Mouse (Mus musculus): Measurements from ENCODE around the gene Myl4.

Gene Myl4

DNA sequence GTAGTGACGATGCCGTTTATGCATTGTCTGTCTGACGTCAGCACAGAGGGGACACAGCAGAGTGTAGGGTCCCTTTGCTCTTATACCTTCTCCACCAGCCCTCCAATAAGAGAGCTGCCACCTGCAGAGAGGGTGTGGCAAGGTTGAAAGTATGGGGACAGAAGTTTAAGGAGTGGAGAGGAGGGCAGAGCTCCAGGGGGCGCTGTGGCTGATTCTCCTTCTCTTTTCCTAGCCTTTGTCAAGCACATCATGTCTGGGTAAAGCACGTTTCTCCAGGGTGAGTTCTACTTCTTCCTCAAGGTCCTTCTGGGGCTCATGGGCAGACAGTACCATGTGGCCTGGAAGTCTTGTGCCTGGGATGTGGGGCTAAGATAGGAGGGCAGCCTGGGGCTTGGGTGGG is 35.0 kb downstream of the Myl4 start:
- POLR2A ChIA-PET = interaction anchor here in 3 of 4 experiments (0.5 to 1.4 kb wide), 10 partner anchors 8 to 297 kb away, joined by 3 to 12 read pairs (median 4); no protein-coding TSS in a partner anchor
- CTCF ChIA-PET = interaction anchor here (0.6 to 1.9 kb wide), 12 partner anchors 10 to 822 kb away, joined by 3 to 13 read pairs (median 3); no protein-coding TSS in a partner anchor

DNA sequence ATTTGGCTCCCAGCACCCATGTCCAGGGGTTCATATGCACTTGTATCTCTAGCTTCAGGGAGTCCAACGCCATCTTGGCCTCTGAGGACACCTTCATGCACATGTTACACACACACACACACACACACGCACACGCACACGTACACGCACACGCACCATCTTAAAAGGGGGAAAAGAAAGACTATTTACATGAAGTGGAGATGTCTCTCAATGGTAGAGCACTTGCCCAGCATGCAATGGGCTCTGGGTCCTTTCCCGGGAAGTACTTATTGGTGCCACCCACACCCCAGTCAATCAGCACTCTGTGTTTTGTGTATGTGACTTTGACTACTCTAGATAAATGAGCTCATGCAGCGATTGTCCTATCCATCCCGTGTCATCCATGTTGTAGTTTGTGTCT is 37.4 kb downstream of the Myl4 start:
- ChIA-PET CTCF (no interaction called here), POLR2A (interaction anchor here in 1 of 4 experiments (0.6 to 1.6 kb wide), 3 partner anchors 9 to 257 kb away, joined by 3 read pairs; partner anchors contain the start of gene Itgb3)

DNA sequence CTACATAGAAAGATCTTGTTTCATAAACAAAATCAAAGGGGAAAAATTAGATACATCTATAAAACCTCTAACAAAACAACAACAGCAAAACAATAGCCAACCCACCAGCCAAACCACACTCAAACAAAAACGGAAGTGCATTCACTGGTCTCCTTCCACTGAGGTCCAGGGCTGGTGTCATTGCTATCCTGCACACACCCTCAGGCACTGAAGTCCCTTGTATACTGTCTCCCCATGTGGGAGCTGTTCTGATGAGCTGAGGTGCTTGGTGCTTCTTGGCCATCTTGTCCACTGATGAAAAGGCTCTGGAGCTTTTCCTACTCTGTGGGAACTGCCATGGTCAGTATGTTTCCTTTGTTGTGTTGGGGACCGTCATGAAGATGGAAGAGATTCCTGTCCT is 38.0 kb downstream of the Myl4 start:
- CTCF ChIA-PET = no interaction called here
- POLR2A ChIA-PET = interaction anchor here in 1 of 4 experiments (0.6 to 1.6 kb wide), 2 partner anchors 19 to 256 kb away, joined by 3 read pairs; partner anchors contain the start of gene Itgb3

DNA sequence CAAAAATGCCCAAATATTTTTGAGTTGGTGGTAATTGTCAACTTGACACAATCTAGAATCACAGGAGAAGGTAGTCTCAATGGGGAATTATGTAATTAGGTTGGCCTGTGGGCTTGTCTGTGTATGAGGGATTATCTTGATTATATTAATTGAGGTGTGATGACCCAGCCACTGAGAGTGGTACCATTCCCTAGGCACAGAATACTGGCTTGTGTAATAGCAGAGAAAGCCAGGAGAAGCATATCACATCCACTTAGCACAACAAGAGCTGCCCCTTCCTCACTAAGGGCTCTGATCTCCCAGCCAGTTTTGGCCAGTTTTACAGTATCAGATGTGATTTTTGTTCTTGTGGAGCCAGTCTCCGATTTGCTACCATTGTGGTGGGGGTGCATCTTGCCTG is 39.1 kb downstream of the Myl4 start:
- ChIA-PET CTCF (interaction anchor here (0.5 to 1.8 kb wide), 16 partner anchors 8 to 536 kb away, joined by 3 to 10 read pairs (median 4); partner anchors contain the start of gene Mettl2 (in 1 of the 4)), POLR2A (interaction anchor here in 3 of 4 experiments (0.6 to 1.6 kb wide), 4 partner anchors 11 to 116 kb away, joined by 3 to 9 read pairs (median 4); no protein-coding TSS in a partner anchor)

DNA sequence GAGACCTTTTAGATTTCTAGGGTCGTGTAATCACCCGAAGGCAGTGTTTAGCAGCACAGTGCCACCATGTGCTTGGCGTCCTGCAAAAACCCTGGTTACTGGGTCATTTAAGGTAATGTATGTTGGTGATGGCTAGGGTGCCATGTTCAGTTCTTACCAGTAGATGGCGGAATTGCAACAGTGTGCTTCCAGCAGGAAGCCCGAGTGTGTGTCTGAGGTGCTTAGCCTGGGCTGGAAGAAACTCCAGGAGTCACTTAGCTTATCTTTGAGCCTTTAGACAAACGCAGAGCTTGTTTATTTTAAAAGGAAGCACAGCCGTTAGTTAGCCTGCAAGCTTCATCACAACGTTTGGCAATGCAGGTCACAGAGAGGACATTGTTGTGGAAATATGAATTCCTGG is 39.7 kb downstream of the Myl4 start:
- ChIA-PET CTCF (interaction anchor here (0.6 to 1.8 kb wide), 24 partner anchors 8 to 720 kb away, joined by 3 to 8 read pairs (median 3); partner anchors contain the start of genes Mettl2 (in 2 of the 4) and Itgb3 (in 1 of the 4)), POLR2A (interaction anchor here in 2 of 4 experiments (0.5 to 1.6 kb wide), 5 partner anchors 11 to 1681 kb away, joined by 3 to 9 read pairs (median 3); no protein-coding TSS in a partner anchor)

DNA sequence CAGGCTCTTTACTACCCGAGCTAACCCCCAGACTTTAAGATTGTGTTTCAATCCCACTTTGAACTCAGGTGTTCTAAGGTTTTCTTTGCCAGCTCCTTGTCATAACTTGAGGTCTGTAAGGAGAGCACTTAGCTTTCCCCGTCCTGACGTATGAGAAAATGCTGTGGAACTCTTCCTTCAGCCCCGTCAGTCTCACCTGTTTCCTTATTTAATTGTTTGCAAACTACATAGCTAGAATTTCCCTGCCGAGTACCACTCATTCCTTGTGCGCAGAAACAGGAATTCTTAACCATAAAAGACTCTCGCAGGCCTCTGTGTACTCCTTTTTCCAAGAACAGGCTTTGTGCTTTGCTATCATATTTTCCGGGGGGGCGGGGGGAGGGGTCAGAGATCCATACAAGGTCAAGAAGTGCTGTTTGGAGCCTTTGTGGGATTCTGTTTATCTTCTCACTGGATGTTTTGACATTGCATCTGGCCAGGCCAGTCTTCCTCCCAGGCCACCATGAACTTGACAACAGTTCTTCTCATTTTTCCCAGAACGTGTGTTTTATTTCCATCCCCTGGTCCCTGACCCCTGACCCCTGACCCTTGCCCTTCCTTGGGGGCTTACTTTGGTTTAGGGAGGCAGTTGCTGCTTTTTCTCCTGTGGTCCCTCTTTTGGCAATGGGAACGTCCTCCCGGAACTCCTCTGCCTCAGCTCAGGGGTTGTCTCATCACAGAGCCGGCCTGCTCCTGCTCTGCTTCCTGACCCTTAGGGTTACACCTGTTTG is 41.8 kb downstream of the Myl4 start:
- ChIA-PET CTCF (interaction anchor here in 2 of 4 experiments (0.6 to 0.7 kb wide), 2 partner anchors 9 to 115 kb away, joined by 3 to 5 read pairs; no protein-coding TSS in a partner anchor), POLR2A (interaction anchor here in 1 of 4 experiments (0.7 kb wide), 1 partner anchor 93 kb away, joined by 3 read pairs; no protein-coding TSS in a partner anchor)

DNA sequence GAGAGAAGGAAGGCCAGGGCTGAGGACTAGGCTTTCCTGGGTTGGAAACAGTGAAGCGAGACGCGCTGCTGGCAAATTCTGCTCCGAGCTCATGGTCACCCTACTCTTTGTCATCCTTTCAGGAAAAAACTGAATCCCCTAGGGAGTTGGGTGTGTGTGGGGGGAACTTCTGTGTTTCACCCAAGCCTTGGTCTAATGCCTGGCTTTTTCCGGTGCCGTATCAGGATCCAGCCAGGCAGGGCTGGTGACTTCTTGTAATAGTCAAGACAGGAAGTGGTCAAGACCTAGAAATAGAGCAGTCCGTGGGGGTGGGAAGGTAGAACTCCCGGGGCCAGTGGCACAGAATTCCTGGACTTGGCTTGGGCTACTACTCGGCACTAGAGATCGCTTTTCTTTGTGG is 45.9 kb downstream of the Myl4 start:
- CTCF ChIA-PET = interaction anchor here in 1 of 4 experiments (0.8 kb wide), 1 partner anchor 11 kb away, joined by 3 read pairs; no protein-coding TSS in a partner anchor

DNA sequence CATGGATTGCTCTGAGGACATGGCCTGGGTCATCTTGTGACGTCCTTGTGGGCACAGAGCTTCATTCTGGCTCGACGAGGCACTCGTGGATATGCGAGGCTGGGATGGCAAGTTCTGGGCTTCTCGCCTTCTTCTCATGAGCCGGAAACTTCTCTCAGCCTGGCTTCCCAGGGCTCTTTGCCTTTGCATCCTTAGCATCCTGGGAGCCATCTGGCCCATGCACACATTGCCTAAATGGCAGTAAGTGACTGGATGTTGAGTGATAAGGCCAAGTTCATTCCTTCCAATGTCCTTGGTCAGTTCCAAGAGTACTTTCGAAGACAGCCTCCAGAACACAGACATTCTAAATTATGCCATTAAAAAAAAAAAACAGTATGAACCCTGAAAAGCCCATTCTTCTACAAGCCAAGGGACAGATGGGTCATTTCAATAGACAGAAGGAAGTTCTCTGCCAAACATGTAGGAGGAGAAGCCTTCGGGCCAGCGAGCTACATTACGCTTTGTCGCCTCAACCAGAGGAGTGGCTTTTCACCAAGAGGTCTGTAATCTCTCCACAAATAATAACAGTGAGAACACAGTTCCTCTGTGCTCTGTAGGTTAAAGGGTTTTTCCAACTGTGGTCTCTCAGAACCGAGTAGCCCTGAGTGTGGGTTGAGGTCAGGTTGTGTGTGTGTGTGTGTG is 48.9 kb downstream of the Myl4 start:
- ChIA-PET CTCF (interaction anchor here in 2 of 4 experiments (0.6 to 1.2 kb wide), 3 partner anchors 8 to 10 kb away, joined by 3 to 4 read pairs (median 3); partner anchors contain the start of gene Itgb3 (in 1 of the 2)), POLR2A (interaction anchor here in 3 of 4 experiments (0.6 to 5.0 kb wide), 4 partner anchors 9 to 329 kb away, joined by 3 to 20 read pairs (median 3); partner anchors contain the start of gene Itgb3 (in 1 of the 3))

More for the DNA sequence above, 45.9 kb downstream of the Myl4 start:
- POLR2A ChIA-PET = interaction anchor here in 3 of 4 experiments (0.5 to 5.0 kb wide), 5 partner anchors 9 to 53 kb away, joined by 3 to 20 read pairs (median 4); partner anchors contain the start of gene Itgb3 (in 2 of the 3)

DNA sequence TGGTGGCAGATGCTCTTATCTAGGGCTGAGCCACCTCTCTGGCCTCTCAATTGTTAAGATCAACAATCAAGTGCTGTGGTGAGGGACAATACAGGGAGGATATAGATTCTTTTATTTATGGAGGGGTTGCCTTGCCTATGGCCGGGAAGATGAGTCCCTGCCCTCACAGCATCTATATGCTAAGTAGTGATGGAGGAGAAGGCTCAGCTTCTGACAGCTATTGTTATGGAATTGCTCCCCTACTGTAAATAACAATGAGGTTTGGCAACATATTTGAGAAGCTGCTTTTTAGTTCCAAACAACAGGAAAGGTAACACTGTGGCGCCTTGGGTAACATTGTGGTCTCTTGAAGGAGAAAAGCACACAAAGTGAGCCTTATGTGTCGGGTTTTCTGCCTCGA is 50.2 kb downstream of the Myl4 start:
- CTCF ChIA-PET = no interaction called here
- POLR2A ChIA-PET = interaction anchor here in 2 of 4 experiments (0.6 to 2.1 kb wide), 6 partner anchors 10 to 605 kb away, joined by 3 to 9 read pairs (median 4); no protein-coding TSS in a partner anchor

DNA sequence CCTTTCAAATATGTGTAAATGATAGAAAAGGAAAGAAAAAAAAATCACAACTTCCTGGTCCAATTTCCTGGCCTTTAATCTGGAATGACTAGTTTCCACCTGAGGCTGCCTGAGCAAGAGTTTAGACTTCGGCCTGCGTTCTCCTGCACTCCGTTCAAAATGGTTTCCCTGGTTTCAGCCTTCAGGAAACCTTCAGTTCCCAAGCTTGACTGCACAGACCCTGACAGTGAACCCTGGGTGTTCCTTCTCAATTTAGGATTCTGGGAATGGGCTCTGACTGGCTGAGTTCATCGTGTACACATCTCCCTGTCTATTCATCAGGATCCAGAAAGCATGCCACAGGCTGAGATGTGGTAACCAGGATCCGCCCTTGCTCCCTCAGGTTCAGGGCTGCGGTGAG is 53.7 kb downstream of the Myl4 start:
- POLR2A ChIA-PET = no interaction called here

DNA sequence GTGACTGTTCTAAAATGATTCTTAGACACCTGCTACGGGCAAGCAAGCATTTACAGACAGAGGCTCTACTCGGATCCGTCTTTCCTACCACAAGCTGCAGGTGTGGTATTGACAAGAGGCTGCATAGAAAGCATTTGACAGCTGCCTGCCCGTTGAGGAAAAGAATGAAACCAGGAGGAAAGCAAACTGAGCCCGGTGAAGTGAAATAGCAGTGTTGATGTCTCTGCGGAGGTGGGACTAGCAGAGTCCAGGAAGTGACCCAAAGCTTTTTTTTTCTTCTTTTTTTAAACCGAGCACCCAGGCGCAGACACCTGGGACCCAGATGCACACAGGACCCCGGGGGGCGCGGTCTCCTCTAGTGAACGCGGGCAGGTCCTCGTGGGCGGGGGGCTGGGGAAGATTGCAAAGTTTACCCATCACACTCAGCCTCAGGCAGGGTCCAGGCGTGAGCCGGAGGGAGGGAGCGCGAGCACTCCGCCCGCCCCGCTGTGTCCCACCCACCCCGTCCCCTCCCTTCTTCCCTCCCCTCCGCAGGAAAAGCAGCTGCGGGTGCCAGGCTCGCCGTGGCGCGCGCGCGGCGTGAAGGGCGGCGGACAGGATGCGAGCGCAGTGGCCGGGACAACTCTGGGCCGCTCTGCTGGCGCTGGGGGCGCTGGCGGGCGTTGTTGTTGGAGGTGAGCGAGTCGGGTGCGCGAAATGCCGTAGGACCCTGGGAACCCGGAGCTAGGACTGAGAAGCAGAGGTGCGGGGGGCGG is 57.2 kb downstream of the Myl4 start, which contains the start of gene Itgb3:
Itgb3 (plus strand) TSS at position 510 of the 755 bp plus-strand sequence.
- ChIA-PET CTCF (interaction anchor here (0.6 to 1.5 kb wide), 12 partner anchors 9 to 836 kb away, joined by 3 to 5 read pairs (median 4); no protein-coding TSS in a partner anchor), POLR2A (interaction anchor here (0.6 to 3.8 kb wide), 16 partner anchors 10 to 574 kb away, joined by 3 to 20 read pairs (median 4); no protein-coding TSS in a partner anchor)

More for the DNA sequence above, 53.7 kb downstream of the Myl4 start:
- CTCF ChIA-PET = interaction anchor here in 1 of 4 experiments (1.2 kb wide), 1 partner anchor 14 kb away, joined by 3 read pairs; no protein-coding TSS in a partner anchor

DNA sequence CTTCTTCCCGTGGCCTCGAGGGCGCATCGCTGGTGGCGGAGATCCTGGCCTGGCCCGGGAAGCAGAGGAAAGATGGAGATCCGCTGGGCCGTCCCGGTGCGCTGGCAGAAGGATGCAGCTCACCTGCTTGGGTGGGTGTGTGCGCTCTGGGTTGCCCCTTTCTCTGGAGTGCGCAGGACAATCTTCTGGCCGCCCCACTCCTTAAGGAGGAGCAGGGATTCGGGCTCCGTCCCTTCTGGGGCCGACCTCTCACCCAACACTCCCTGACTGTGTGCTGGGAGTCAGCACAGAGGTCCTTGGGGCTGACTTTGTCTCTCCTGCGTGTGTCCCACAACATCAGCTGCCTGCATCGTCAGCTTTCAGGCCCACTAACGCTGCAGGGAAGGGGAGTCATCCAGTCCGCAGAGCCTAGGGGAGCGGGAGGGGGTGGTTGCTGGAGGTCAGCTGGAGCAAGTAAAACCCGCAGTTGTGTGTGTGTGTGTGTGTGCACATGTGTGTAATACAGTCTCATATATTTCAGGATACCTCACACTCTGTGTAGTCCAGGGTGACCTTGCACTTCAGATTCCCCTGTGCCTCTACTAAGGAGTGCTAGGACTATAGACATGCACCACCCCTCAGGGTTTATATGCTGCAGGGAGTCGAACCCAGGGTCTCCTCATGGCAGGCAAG is 57.9 kb downstream of the Myl4 start:
- CTCF ChIA-PET = interaction anchor here (0.6 to 1.5 kb wide), 9 partner anchors 9 to 836 kb away, joined by 3 to 5 read pairs (median 4); no protein-coding TSS in a partner anchor
- POLR2A ChIA-PET = interaction anchor here (0.6 to 3.8 kb wide), 15 partner anchors 11 to 573 kb away, joined by 3 to 20 read pairs (median 4); no protein-coding TSS in a partner anchor

DNA sequence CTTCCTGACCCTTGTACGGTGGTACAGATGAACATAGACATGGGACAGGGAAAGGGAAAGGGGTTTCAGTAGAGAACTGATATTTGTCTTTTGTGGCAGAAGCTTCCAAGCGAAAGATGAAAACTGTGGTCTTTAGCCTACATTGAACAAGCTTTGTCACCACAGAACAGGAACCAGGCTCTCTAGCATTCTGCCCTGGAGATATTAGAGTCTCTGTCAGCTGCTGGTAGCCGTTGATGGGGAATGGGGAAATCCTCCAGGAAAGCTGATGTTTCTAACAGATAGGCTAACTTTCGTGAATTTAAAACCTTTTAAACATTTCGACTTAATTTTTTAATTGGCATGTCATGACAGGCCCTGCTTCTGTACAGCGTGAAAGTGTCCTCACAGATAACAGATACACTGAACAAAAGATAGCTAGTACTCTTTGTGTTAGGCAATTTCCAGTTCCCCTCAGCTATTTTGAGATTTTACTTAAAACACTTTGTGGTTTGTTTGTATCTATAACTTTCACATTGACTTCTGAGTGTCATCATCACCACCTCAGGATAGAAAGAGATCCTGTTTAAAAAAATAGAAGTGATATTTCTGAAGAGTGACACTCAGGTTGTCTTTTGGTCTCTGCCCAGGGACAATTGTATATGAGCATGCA is 58.7 kb downstream of the Myl4 start:
- POLR2A ChIA-PET = interaction anchor here in 2 of 4 experiments (1.3 to 3.8 kb wide), 5 partner anchors 10 to 22 kb away, joined by 3 to 20 read pairs (median 13); no protein-coding TSS in a partner anchor
- CTCF ChIA-PET = interaction anchor here in 3 of 4 experiments (0.6 to 1.5 kb wide), 6 partner anchors 9 to 1789 kb away, joined by 3 to 5 read pairs (median 4); no protein-coding TSS in a partner anchor

DNA sequence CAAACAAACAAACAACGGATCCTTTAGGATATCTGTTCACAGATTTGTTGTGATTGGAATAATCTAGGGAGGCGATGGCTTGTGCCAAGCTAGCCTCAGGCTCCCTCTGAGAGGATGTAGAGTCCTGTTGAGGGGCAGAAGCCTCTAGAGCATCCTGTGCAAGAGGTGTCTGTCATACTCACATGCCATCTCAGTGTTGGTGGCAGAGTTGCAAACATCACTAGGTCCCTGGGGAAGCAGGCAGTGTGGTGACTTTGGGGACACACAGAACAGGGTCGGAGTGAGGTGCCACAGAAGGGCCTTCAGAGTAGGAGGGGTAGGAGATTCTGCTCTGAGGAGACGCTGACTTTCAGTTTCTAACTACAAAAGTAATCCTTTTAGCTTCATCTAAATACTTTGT is 59.3 kb downstream of the Myl4 start:
- CTCF ChIA-PET = interaction anchor here in 1 of 4 experiments (0.6 to 1.1 kb wide), 2 partner anchors 10 to 1789 kb away, joined by 3 to 5 read pairs; no protein-coding TSS in a partner anchor
- POLR2A ChIA-PET = interaction anchor here in 2 of 4 experiments (0.9 to 3.8 kb wide), 4 partner anchors 10 to 29 kb away, joined by 3 to 20 read pairs (median 14); no protein-coding TSS in a partner anchor

DNA sequence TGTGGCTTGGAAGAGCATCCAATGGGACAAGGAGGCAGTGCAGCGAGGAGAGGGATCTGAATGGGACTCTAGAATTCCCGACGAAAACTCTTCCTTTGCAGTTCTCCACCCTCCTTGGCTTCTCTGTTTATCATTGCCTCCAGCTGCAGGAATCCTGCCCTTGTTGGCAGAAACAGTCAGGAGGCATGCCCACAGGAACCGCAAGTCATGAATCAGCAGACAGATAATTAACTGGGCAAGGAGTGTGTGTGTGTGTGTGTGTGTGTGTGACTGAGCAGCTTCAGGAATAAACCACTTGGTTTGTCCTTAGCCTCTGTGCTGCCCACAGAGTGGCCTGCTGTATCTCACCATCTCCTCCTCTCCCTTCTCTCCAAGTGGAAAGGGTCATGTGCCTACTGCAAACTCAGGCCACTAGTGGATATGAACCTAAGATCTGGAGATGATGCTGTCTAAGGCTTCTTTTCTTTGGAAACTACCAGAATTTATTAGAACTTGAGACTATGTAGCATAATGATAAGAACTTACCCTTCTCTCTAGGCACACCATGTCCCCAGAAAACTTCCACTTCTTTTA is 61.2 kb downstream of the Myl4 start:
- ChIA-PET CTCF (interaction anchor here in 1 of 4 experiments (0.7 kb wide), 1 partner anchor 16 kb away, joined by 3 read pairs; no protein-coding TSS in a partner anchor), POLR2A (interaction anchor here in 1 of 4 experiments (0.8 kb wide), 1 partner anchor 11 kb away, joined by 5 read pairs; no protein-coding TSS in a partner anchor)

DNA sequence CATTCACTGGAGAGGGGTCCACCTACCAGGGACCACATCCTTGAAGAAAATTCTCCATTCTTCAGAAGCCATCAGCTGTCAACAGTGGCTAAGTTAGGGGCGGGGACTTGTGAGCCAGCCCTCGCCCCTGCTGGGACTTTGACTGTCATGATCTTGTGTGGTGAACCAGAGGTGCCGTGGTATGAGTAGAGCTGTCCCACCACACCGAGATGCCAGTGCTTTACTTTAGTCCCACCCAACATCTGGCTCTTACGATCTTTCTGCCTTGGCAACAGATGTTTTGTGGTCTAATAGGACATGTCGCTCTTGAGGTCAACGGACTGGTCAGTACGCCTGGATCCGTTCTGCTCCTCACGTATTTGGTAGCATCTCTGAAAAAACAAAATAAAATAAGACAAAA is 63.1 kb downstream of the Myl4 start:
- POLR2A ChIA-PET = interaction anchor here in 1 of 4 experiments (0.6 kb wide), 1 partner anchor 58 kb away, joined by 5 read pairs; no protein-coding TSS in a partner anchor
- CTCF ChIA-PET = no interaction called here

Measured in embryonic stem cell, embryonic (primary cell).